Mouse (Mus musculus): ENCODE data around the gene Trpv2. TPM values are rescaled to one million over a fixed set of nuclear protein-coding genes. Genes with fewer than 3 reads are reported as not detected.

Gene Trpv2
- total and polyA plus RNA-seq, 2 experiments from 2014 or later = 31.0 to 55.4 TPM

DNA sequence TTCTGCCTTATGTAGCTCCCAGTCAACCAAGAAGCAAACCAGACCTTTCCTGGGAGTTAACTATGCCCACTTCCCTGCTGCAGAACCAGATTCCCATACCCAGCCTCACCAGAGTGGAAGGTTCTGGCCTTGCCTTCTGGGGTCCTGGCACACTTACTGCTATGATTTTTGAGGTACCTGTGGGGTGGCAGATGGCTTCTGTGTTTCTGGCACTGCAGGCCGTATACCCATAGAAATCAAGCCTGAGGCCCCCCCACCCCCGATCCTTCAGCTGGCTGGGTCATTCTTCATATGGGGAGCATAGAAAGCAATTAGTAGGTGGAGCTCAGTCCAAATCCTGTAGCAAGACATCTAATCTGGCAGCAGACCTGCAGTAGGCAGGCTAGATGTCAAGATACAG, 16.7 kb downstream of the Trpv2 start:
- H3K27me3 ChIP-seq (ENCODE audit: insufficient read depth, low read length) = no peaks in the 10 kb centered on the region
- no peak overlapping the region for H3K27ac ChIP-seq (ENCODE audit: low read depth, low read length)
- no peak for DNase-seq (ENCODE audit: low spot score)
- no peaks in the 10 kb centered on the region for H3K4me1 ChIP-seq (ENCODE audit: insufficient read depth, low read length)
- no peak overlapping the region for H3K9ac ChIP-seq (replicated peaks; ENCODE audit: low read length, poor library complexity, severe bottlenecking)
- H3K4me3 ChIP-seq (ENCODE audit: low read depth, low read length) = no peak overlapping the region
- peaks cover 38% of the 10 kb centered on the region for H3K36me3 ChIP-seq (ENCODE audit: insufficient read depth, low read length)
- TF ChIP-seq CTCF (IDR thresholded peaks at IDR 0.05) = no peak
- 93% methylated on average over 2 of the region's 2 CpGs for WGBS
- no peak for ATAC-seq (ENCODE audit: low FRiP score)
- H3K9me3 ChIP-seq (ENCODE audit: low read length) = no peaks in the 10 kb centered on the region
- no peak overlapping the region for H3K4me2 ChIP-seq (ENCODE audit: low read depth, low read length, poor library complexity, severe bottlenecking)

- DNase-seq (ENCODE audit: low spot score) = no peak
- Histone ChIP-seq H3K4me3 (ENCODE audit: low read depth, low read length) (no peak overlapping the region), H3K27me3 (ENCODE audit: insufficient read depth, low read length) (no peaks in the 10 kb centered on the region), H3K27ac (ENCODE audit: low read depth, low read length) (no peak overlapping the region), H3K9me3 (ENCODE audit: low read length) (no peaks in the 10 kb centered on the region), H3K36me3 (ENCODE audit: insufficient read depth, low read length) (peaks cover 38% of the 10 kb centered on the region), H3K4me2 (ENCODE audit: low read depth, low read length, poor library complexity, severe bottlenecking) (no peak overlapping the region), H3K9ac (replicated peaks; ENCODE audit: low read length, poor library complexity, severe bottlenecking) (no peak overlapping the region), H3K4me1 (ENCODE audit: insufficient read depth, low read length) (no peaks in the 10 kb centered on the region)
- 83% methylated on average over 8 of the region's 8 CpGs for WGBS
- no peak for ATAC-seq (ENCODE audit: low FRiP score)
- TF ChIP-seq CTCF (IDR thresholded peaks at IDR 0.05) = no peak
Observed at GRCm38 (mm10) chr11:62591904-62592575, 17.8 kb downstream of the Trpv2 start.

- H3K27me3 ChIP-seq (ENCODE audit: insufficient read depth, low read length) = no peaks in the 10 kb centered on the region
- 91% methylated on average over 4 of the region's 4 CpGs for WGBS
- H3K9ac ChIP-seq (replicated peaks; ENCODE audit: low read length, poor library complexity, severe bottlenecking) = no peak overlapping the region
- no peak overlapping the region for H3K4me3 ChIP-seq (ENCODE audit: low read depth, low read length)
- ATAC-seq (ENCODE audit: low FRiP score) (no peak), DNase-seq (ENCODE audit: low spot score) (no peak)
- H3K36me3 ChIP-seq (ENCODE audit: insufficient read depth, low read length) = peaks cover 23% of the 10 kb centered on the region
- no peak for TF ChIP-seq CTCF (IDR thresholded peaks at IDR 0.05)
- no peaks in the 10 kb centered on the region for H3K4me1 ChIP-seq (ENCODE audit: insufficient read depth, low read length)
- H3K27ac ChIP-seq (ENCODE audit: low read depth, low read length) = no peak overlapping the region
- no peak overlapping the region for H3K4me2 ChIP-seq (ENCODE audit: low read depth, low read length, poor library complexity, severe bottlenecking)
- H3K9me3 ChIP-seq (ENCODE audit: low read length) = no peaks in the 10 kb centered on the region
Observed at GRCm38 (mm10) chr11:62598571-62598970, 24.3 kb downstream of the Trpv2 start.

GRCm38 (mm10) chr11:62601732-62602618, 27.7 kb downstream of the Trpv2 start:
- DNase-seq (ENCODE audit: low spot score) (no peak), ATAC-seq (ENCODE audit: low FRiP score) (peak; percentile 4; the same call in 1 of the 2 replicates)
- peak overlapping the region; percentile 73 for H3K4me3 ChIP-seq (ENCODE audit: low read depth, low read length)
- peak overlapping the region; percentile 83 for H3K4me2 ChIP-seq (ENCODE audit: low read depth, low read length, poor library complexity, severe bottlenecking)
- peak overlapping the region; percentile 95 for H3K27ac ChIP-seq (ENCODE audit: low read depth, low read length)
- H3K9me3 ChIP-seq (ENCODE audit: low read length) = no peaks in the 10 kb centered on the region
- peaks cover 34% of the 10 kb centered on the region for H3K36me3 ChIP-seq (ENCODE audit: insufficient read depth, low read length)
- no peak for TF ChIP-seq CTCF (IDR thresholded peaks at IDR 0.05)
- H3K27me3 ChIP-seq (ENCODE audit: insufficient read depth, low read length) = no peaks in the 10 kb centered on the region
- H3K9ac ChIP-seq (replicated peaks; ENCODE audit: low read length, poor library complexity, severe bottlenecking) = peak overlapping the region; percentile 56
- WGBS = 10% methylated on average over 17 of the region's 17 CpGs
- H3K4me1 ChIP-seq (ENCODE audit: insufficient read depth, low read length) = peaks cover 18% of the 10 kb centered on the region

DNA sequence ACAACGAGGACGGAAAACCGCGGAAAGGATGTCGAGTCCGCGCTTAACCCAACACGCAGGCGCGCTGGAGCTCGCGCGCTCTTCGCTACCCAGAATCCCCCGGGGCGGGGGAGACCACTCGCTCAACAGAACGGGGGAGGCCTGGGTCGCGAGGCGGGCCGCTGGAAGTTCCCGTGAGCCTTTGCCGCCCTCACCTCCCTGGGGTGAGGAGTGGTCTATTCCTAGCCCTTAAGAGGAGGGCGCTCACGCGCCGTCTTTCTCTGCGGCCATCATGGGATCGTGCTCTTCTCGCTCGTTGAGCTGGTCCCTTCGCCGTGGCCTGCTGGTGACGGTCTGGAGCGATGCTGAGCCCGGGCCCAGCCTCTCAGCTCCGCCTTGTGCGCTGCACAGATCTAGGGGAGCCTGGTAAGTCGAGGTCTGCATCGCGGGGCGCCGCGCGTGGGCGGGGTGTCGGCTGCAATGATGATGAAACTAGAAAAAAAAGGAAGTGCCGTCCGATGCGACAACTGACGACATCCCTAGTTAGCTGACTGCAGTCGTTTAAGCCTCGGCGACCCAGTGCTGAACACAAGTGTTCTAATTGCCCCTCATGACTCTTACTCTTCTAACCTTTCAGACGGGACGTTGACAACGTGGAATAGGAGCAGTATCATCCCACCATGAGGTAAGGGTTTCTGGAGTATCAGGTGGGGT, 28.5 kb downstream of the Trpv2 start:
- peak; percentile 99 for DNase-seq (ENCODE audit: low spot score)
- Histone ChIP-seq H3K9me3 (ENCODE audit: low read length) (no peaks in the 10 kb centered on the region), H3K4me1 (ENCODE audit: insufficient read depth, low read length) (peaks cover 18% of the 10 kb centered on the region), H3K4me3 (ENCODE audit: low read depth, low read length) (peak overlapping the region; percentile 73), H3K9ac (replicated peaks; ENCODE audit: low read length, poor library complexity, severe bottlenecking) (peak overlapping the region; percentile 91), H3K4me2 (ENCODE audit: low read depth, low read length, poor library complexity, severe bottlenecking) (peak overlapping the region; percentile 83), H3K27ac (ENCODE audit: low read depth, low read length) (peak overlapping the region; percentile 95), H3K27me3 (ENCODE audit: insufficient read depth, low read length) (no peaks in the 10 kb centered on the region), H3K36me3 (ENCODE audit: insufficient read depth, low read length) (peaks cover 38% of the 10 kb centered on the region)
- WGBS = under 1% methylated on average over 58 of the region's 58 CpGs
- TF ChIP-seq CTCF (IDR thresholded peaks at IDR 0.05) = peak; percentile 53
- ATAC-seq (ENCODE audit: low FRiP score) = peak; percentile 93
